ENCODE assay signal across 15 mouse cellular contexts in genomic region chr4:135238706-135239510, GRCm38 (mm10). TPM values are rescaled to one million over a fixed set of nuclear protein-coding genes. Genes with fewer than 3 reads are reported as not detected.
DNase-seq lines count a peak whose midpoint lies in the region; ATAC-seq and TF ChIP-seq lines count a peak whose summit lies in the region.
"Had no signal": no experiment of that assay in that cellular context is flagged by ENCODE, and none has a peak within 500 bp of the region (broad histone marks: within the 10 kb centered on the region; RNA-seq: fewer than 3 reads in every experiment).

No protein-coding gene starts in this region.

- ATAC-seq in liver, embryonic 12.5 days: peak; percentile 81
- ATAC-seq in forebrain, embryonic 16.5 days: no peak

- no peak overlapping the region for H3K9ac ChIP-seq in CH12.LX (ENCODE audit: insufficient read depth, low read depth)
- H3K9ac ChIP-seq in liver, embryonic 12.5 days: peak overlapping the region; percentile 30; the same call in 1 of the 2 replicates
- H3K9ac ChIP-seq in forebrain, embryonic 16.5 days (replicated peaks; ENCODE audit: low read depth, low read length): no peak overlapping the region
- H3K9ac ChIP-seq: hindbrain, embryonic 15.5 days had no signal

- H3K4me2 ChIP-seq in CH12.LX (ENCODE audit: insufficient read depth, low read depth, poor library complexity, severe bottlenecking): no peak overlapping the region
- H3K4me2 ChIP-seq in liver, embryonic 12.5 days: peak overlapping the region; percentile 56
- H3K4me2 ChIP-seq in forebrain, embryonic 16.5 days (ENCODE audit: low read length): no peak overlapping the region
- H3K4me2 ChIP-seq: hindbrain, embryonic 15.5 days had no signal

- no peak for TF ChIP-seq POLR2A in kidney, adult 2 months (IDR thresholded peaks at IDR 0.05; ENCODE audit: low read depth, low read length)
- no peak for TF ChIP-seq POLR2A in CH12.LX (IDR thresholded peaks at IDR 0.05; ENCODE audit: low read depth, low read length)
- TF ChIP-seq POLR2A in bone marrow macrophage, adult 2 months (IDR thresholded peaks at IDR 0.05; ENCODE audit: borderline replicate concordance, low read depth, low read length): no peak

- H3K4me3 ChIP-seq in kidney, adult 2 months (ENCODE audit: insufficient read depth, low read depth, low read length): no peak overlapping the region
- no peak overlapping the region for H3K4me3 ChIP-seq in CH12.LX (replicated peaks in 1 of 3; ENCODE audit: low read depth in 2 of 3, low read length in 2 of 3, poor library complexity in 1 of 3)
- H3K4me3 ChIP-seq in bone marrow macrophage, adult 2 months (ENCODE audit: insufficient read depth, low read length): no peak overlapping the region; the same call in 1 of the 2 replicates
- H3K4me3 ChIP-seq in liver, embryonic 12.5 days: peak overlapping the region; percentile 13; the same call in 1 of the 2 replicates
- H3K4me3 ChIP-seq in forebrain, embryonic 16.5 days (replicated peaks; ENCODE audit: low read length): no peak overlapping the region
- H3K4me3 ChIP-seq: hindbrain, embryonic 15.5 days; midbrain, embryonic 10.5 days had no signal

- in situ Hi-C loops in CH12.LX (cut with MboI; ENCODE audit: low pct_ligation_motif_present, low pct_unique_long_range_greater_than_20kb, low sequenced_read_pairs): no loop called here

- DNase-seq in kidney, adult 2 months: no peak
- no peak for DNase-seq in kidney, postnatal 10 days
- no peak for DNase-seq in CH12.LX (ENCODE audit: extremely low read depth)
- no peak for DNase-seq in left cerebral cortex, postnatal 4 days
- no peak for DNase-seq in layer of hippocampus, adult 9-10 months (ENCODE audit: low spot score)
- DNase-seq: adrenal gland, postnatal 10 days; cerebellum, postnatal 25 days; kidney, postnatal 25 days; spleen, adult 18-20 months; thymus, postnatal 25 days had no signal

- dilution Hi-C loops in CH12.LX (cut with MboI; ENCODE audit: extremely low pct_ligation_motif_present, extremely low pct_unique_long_range_greater_than_20kb, low sequenced_read_pairs): no loop called here

- H3K27me3 ChIP-seq in kidney, adult 2 months (replicated peaks; ENCODE audit: control insufficient read depth, insufficient read depth, low read length): no peaks in the 10 kb centered on the region
- no peaks in the 10 kb centered on the region for H3K27me3 ChIP-seq in CH12.LX (replicated peaks)
- H3K27me3 ChIP-seq in liver, embryonic 12.5 days (replicated peaks): no peaks in the 10 kb centered on the region
- H3K27me3 ChIP-seq in forebrain, embryonic 16.5 days (replicated peaks; ENCODE audit: control insufficient read depth, insufficient read depth, low read length): no peaks in the 10 kb centered on the region
- H3K27me3 ChIP-seq: hindbrain, embryonic 15.5 days had no signal

- H3K9me3 ChIP-seq in CH12.LX (replicated peaks; ENCODE audit: low read length): no peaks in the 10 kb centered on the region
- no peaks in the 10 kb centered on the region for H3K9me3 ChIP-seq in liver, embryonic 12.5 days (replicated peaks)
- no peaks in the 10 kb centered on the region for H3K9me3 ChIP-seq in forebrain, embryonic 16.5 days (ENCODE audit: control insufficient read depth, low read length)
- H3K9me3 ChIP-seq: hindbrain, embryonic 15.5 days; midbrain, embryonic 10.5 days had no signal

- no peak for TF ChIP-seq RAD21 in CH12.LX (IDR thresholded peaks at IDR 0.05; ENCODE audit: low read depth, low read length)

- H3K79me2 ChIP-seq in CH12.LX (replicated peaks; ENCODE audit: control insufficient read depth, extremely low read depth, insufficient read depth, poor library complexity, severe bottlenecking): peaks cover 92% of the 10 kb centered on the region

- TF ChIP-seq EP300 in CH12.LX (IDR thresholded peaks at IDR 0.05; ENCODE audit: low read length): no peak

- TF ChIP-seq CTCF in kidney, adult 2 months (conservative IDR thresholded peaks at IDR 0.05; ENCODE audit: insufficient read depth, insufficient read length, low read depth, low read length): no peak
- no peak for TF ChIP-seq CTCF in CH12.LX (conservative IDR thresholded peaks at IDR 0.05 in 1 of 2, IDR thresholded peaks at IDR 0.05 in 1 of 2; ENCODE audit: low read depth in 2 of 2, low read length in 2 of 2)
- TF ChIP-seq CTCF in bone marrow macrophage, adult 2 months (IDR thresholded peaks at IDR 0.05; ENCODE audit: low read depth, low read length): no peak

- intact Hi-C loops in left cerebral cortex, postnatal 4 days (cut with DNase I): no loop called here

- WGBS in kidney, adult 2 months: 33% methylated on average over 13 of the region's 13 CpGs
- WGBS in liver, embryonic 12.5 days (ENCODE audit: insufficient replicate concordance): 38% methylated on average over 13 of the region's 13 CpGs
- 77% methylated on average over 13 of the region's 13 CpGs for WGBS in forebrain, embryonic 16.5 days

- H3K36me3 ChIP-seq in kidney, adult 2 months (ENCODE audit: control insufficient read depth, insufficient read depth, low read length): peaks cover 2% of the 10 kb centered on the region; the same call in 1 of the 2 replicates
- peaks cover 38 to 60% of the 10 kb centered on the region in 2 experiments for H3K36me3 ChIP-seq in CH12.LX (replicated peaks in 1 of 2; ENCODE audit: control insufficient read depth in 1 of 2, insufficient read depth in 1 of 2, low read length in 1 of 2)
- H3K36me3 ChIP-seq in liver, embryonic 12.5 days: peaks cover 56% of the 10 kb centered on the region
- no peaks in the 10 kb centered on the region for H3K36me3 ChIP-seq in forebrain, embryonic 16.5 days (ENCODE audit: control insufficient read depth, insufficient read depth)
- H3K36me3 ChIP-seq: hindbrain, embryonic 15.5 days had no signal

- H3K27ac ChIP-seq in kidney, adult 2 months (ENCODE audit: insufficient read depth, low read depth, low read length): peak overlapping the region; percentile 12
- H3K27ac ChIP-seq in CH12.LX (ENCODE audit: insufficient read depth, low read depth): peak overlapping the region; percentile 6; the same call in 1 of the 2 replicates
- peak overlapping the region; percentile 96 for H3K27ac ChIP-seq in bone marrow macrophage, adult 2 months (ENCODE audit: insufficient read depth, low read depth, low read length)
- peak overlapping the region; percentile 85 for H3K27ac ChIP-seq in liver, embryonic 12.5 days
- no peak overlapping the region for H3K27ac ChIP-seq in forebrain, embryonic 16.5 days (ENCODE audit: low read length)
- H3K27ac ChIP-seq: hindbrain, embryonic 15.5 days; midbrain, embryonic 10.5 days had no signal

- H3K4me1 ChIP-seq in kidney, adult 2 months (ENCODE audit: control insufficient read depth, insufficient read depth, low read length): peaks cover 41% of the 10 kb centered on the region
- peaks cover 35 to 91% of the 10 kb centered on the region in 2 experiments for H3K4me1 ChIP-seq in CH12.LX (ENCODE audit: control insufficient read depth in 1 of 2, insufficient read depth in 2 of 2)
- peaks cover 77% of the 10 kb centered on the region for H3K4me1 ChIP-seq in bone marrow macrophage, adult 2 months (ENCODE audit: control insufficient read depth, insufficient read depth, low read length)
- H3K4me1 ChIP-seq in liver, embryonic 12.5 days: peaks cover 86% of the 10 kb centered on the region
- H3K4me1 ChIP-seq in forebrain, embryonic 16.5 days (replicated peaks; ENCODE audit: control insufficient read depth, insufficient read depth, low read length): peaks cover 18% of the 10 kb centered on the region

TF ChIP-seq in CH12.LX, 34 proteins besides CTCF, POLR2A, EP300 and RAD21:
- TF ChIP-seq MAZ (IDR thresholded peaks at IDR 0.05; ENCODE audit: low read depth, low read length): no peak
- TF ChIP-seq ZKSCAN1 (IDR thresholded peaks at IDR 0.05; ENCODE audit: borderline replicate concordance, low read depth, low read length): no peak
- no peak for TF ChIP-seq TCF12 (IDR thresholded peaks at IDR 0.05; ENCODE audit: low read depth, low read length)
- TF ChIP-seq ETS1 (conservative IDR thresholded peaks at IDR 0.05; ENCODE audit: low read depth, low read length): no peak
- TF ChIP-seq PAX5 (IDR thresholded peaks at IDR 0.05; ENCODE audit: low read length): no peak
- TF ChIP-seq HCFC1 (IDR thresholded peaks at IDR 0.05; ENCODE audit: low read depth, low read length): no peak
- no peak for TF ChIP-seq POLR2AphosphoS2 (IDR thresholded peaks at IDR 0.05; ENCODE audit: low read depth, low read length)
- no peak for TF ChIP-seq ZC3H11A (IDR thresholded peaks at IDR 0.05; ENCODE audit: low read depth, low read length)
- no peak for TF ChIP-seq SIN3A (IDR thresholded peaks at IDR 0.05; ENCODE audit: low read length)
- no peak for TF ChIP-seq GABPA (IDR thresholded peaks at IDR 0.05; ENCODE audit: insufficient replicate concordance, low read depth, low read length)
- no peak for TF ChIP-seq USF2 (conservative IDR thresholded peaks at IDR 0.05; ENCODE audit: low read depth, low read length)
- TF ChIP-seq KAT2A (IDR thresholded peaks at IDR 0.05; ENCODE audit: insufficient replicate concordance, low read length): no peak
- no peak for TF ChIP-seq IRF4 (IDR thresholded peaks at IDR 0.05; ENCODE audit: low read depth, low read length)
- no peak for TF ChIP-seq MXI1 (IDR thresholded peaks at IDR 0.05; ENCODE audit: low read depth, low read length)

RNA-seq across cellular contexts. Expression of gene Clic4, which starts 33.7 kb away (rescaled TPM):
- polyA plus RNA-seq in kidney, adult 2 months (2012; rRNA removed): 86.6 and 91.1 TPM in 2 replicates
- total RNA-seq in CH12.LX (2012; rRNA removed): 124 and 154 TPM in 2 replicates
- total RNA-seq in CH12.LX (2014; rRNA removed): 182 and 199 TPM in 2 replicates
- polyA plus RNA-seq in CH12.LX (2012; ENCODE audit: insufficient read length, low read depth): 198 and 214 TPM in 2 replicates
- polyA plus RNA-seq in bone marrow macrophage, adult 2 months (2012; ENCODE audit: insufficient read depth, insufficient read length, missing spikeins): 121 and 131 TPM in 2 replicates
- polyA plus RNA-seq in liver, embryonic 12.5 days (2016; fragmentation: Nextera tagmentation; extraction: Ambion mirVana): 161 and 169 TPM in 2 replicates
- polyA plus RNA-seq in forebrain, embryonic 16.5 days (2015; fragmentation: Nextera tagmentation; extraction: Ambion mirVana): 97.8 and 125 TPM in 2 replicates
- 10 to 100 TPM; 27.6 to 27.8 TPM for total RNA-seq in left cerebral cortex, postnatal 4 days (2021)
